Mouse (Mus musculus): Measurements from ENCODE around the gene Taf3. TPM values are rescaled to one million over a fixed set of nuclear protein-coding genes. Genes with fewer than 3 reads are reported as not detected.

Taf3 gene
- total and polyA plus RNA-seq, 3 experiments, result 8.3 to 20.9 TPM; not detected in 1

DNA sequence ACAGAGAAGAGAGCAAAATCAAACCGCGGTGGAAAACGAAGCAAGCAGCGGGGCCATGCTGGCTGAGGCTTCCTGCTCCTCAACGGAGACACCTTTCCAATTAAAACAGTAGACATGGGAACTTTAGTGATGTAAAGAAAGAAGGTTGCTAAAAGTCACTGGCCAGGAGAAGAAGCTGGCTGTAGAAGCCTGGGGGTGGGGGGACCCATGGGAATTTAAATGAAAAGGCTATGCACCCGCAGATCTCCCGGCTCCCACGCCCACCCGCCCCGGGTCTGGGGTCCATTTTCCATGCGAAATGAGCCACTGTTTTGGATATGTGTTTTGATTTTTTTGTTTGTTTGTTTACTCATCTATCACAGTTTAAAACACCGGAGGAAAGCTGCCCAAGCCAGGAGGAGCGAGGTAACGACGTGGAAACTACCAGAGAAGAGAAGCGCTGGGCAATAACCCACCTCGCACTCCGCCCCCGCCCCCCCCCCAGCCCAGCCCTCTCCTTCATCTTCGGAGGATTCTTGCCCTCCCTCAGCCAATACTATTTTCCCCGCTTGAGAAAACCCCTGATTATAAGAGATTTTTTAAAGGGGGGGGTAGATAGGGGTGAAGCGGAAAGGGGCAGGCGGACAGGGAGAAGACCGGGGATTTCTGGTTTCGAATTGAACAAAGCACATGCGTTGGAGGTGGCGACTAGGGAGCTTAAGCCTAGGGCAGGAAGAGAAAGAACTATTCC lies 164.4 kb downstream of the Taf3 start:
- Histone ChIP-seq H3K4me3 (ENCODE audit: control insufficient read depth in 1 of 2, insufficient read depth in 1 of 2, low read depth in 2 of 2, low read length in 2 of 2) (no peak overlapping the region), H3K36me3 (ENCODE audit: control insufficient read depth in 1 of 2, insufficient read depth in 2 of 2, low read length in 2 of 2) (no peaks in the 10 kb centered on the region), H3K9me3 (replicated peaks; ENCODE audit: insufficient read depth, low read length) (no peaks in the 10 kb centered on the region), H3K27me3 (ENCODE audit: control insufficient read depth in 1 of 2, insufficient read depth in 2 of 2, low read length in 2 of 2) (no peaks in the 10 kb centered on the region), H3K9ac (ENCODE audit: control insufficient read depth, low read depth, low read length, poor library complexity, severe bottlenecking) (no peak overlapping the region), H3K4me1 (ENCODE audit: control insufficient read depth in 1 of 2, insufficient read depth in 2 of 2, low read length in 2 of 2) (no peaks in the 10 kb centered on the region), H3K79me2 (ENCODE audit: control insufficient read depth, insufficient read depth, low read length, poor library complexity) (no peaks in the 10 kb centered on the region), H3K27ac (ENCODE audit: control insufficient read depth, low read depth, low read length) (no peak overlapping the region)
- no peak for DNase-seq (ENCODE audit: low read depth, low spot score)
- no peak for TF ChIP-seq TBP (IDR thresholded peaks at IDR 0.05; ENCODE audit: low read depth, low read length)
- no peak for TF ChIP-seq USF2 (IDR thresholded peaks at IDR 0.05; ENCODE audit: borderline replicate concordance in 1 of 2, insufficient read depth in 1 of 2, low read depth in 1 of 2, low read length in 2 of 2)
- TF ChIP-seq RAD21 (IDR thresholded peaks at IDR 0.05; ENCODE audit: low read depth, low read length), result no peak
- no peak for TF ChIP-seq POLR2AphosphoS5 (IDR thresholded peaks at IDR 0.05; ENCODE audit: borderline replicate concordance, low read depth, low read length)
- TF ChIP-seq ELF1 (IDR thresholded peaks at IDR 0.05; ENCODE audit: low read depth, low read length), result no peak
- TF ChIP-seq BHLHE40 (IDR thresholded peaks at IDR 0.05; ENCODE audit: borderline replicate concordance, low read depth, low read length), result no peak
- no peak for TF ChIP-seq MYB (IDR thresholded peaks at IDR 0.05; ENCODE audit: low read depth, low read length)
- TF ChIP-seq TAL1 (IDR thresholded peaks at IDR 0.05; ENCODE audit: low read length), result no peak
- TF ChIP-seq MAX (IDR thresholded peaks at IDR 0.05; ENCODE audit: low read length), result no peak
- TF ChIP-seq MXI1 (IDR thresholded peaks at IDR 0.05; ENCODE audit: low read depth, low read length), result no peak
- TF ChIP-seq JUND (IDR thresholded peaks at IDR 0.05; ENCODE audit: low read depth, low read length), result no peak
- no peak for TF ChIP-seq MYC (IDR thresholded peaks at IDR 0.05; ENCODE audit: low read depth, low read length)
- no peak for TF ChIP-seq SMC3 (IDR thresholded peaks at IDR 0.05; ENCODE audit: low read depth, low read length)
- no peak for TF ChIP-seq TCF12 (IDR thresholded peaks at IDR 0.05; ENCODE audit: low read depth, low read length)
- no peak for TF ChIP-seq NELFE (IDR thresholded peaks at IDR 0.05; ENCODE audit: low read depth, low read length)

DNA sequence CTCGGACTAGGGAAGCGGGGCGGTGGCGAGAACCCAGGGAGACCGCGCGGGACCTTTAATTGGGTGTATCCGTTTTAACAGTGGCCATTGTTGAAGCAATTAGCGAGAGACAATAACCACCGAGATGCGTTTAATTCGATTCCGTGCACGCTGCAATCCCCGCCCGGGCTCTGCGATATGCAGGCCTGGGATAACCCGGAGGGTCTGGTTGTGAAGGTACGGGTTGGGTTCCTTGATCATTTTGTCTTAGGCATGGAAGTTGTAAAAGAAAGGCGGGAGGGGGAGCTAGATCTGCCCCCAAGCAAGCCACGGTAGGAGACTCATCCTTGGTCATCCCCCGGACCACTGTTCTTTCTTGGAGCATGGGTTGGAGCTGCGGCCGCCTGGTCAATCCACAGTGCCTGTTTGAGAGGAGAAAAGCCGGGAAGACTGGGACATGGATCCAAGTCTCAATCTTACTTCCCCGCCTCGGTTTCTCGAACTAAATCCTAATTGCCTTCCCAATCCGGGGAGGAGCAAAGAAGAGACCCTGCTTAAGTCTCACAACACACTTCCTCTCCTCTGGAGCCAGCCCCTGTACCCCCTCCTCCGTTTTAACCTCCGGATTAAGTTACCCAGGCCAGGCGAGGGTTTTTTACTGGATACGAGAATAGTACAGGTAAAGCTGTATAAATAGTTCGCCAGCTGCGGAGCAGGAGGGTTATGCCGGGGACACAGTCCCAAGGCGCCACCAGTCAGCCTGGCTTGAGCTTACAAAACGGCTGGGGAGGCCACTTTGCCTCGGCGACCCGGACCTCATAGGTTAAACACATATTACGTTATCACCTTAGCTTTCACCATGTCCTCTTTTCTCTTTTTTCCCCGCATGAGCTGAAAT lies 165.2 kb downstream of the Taf3 start:
- Histone ChIP-seq H3K4me1 (ENCODE audit: control insufficient read depth in 1 of 2, insufficient read depth in 2 of 2, low read length in 2 of 2) (no peaks in the 10 kb centered on the region; a peak in 1 of 4 replicates), H3K4me3 (ENCODE audit: control insufficient read depth in 1 of 2, insufficient read depth in 1 of 2, low read depth in 2 of 2, low read length in 2 of 2) (no peak overlapping the region)
- no peak for DNase-seq (ENCODE audit: low read depth, low spot score)
- TF ChIP-seq BHLHE40 (IDR thresholded peaks at IDR 0.05; ENCODE audit: borderline replicate concordance, low read depth, low read length), result no peak
- TF ChIP-seq ELF1 (IDR thresholded peaks at IDR 0.05; ENCODE audit: low read depth, low read length), result no peak
- no peak for TF ChIP-seq SIN3A (IDR thresholded peaks at IDR 0.05; ENCODE audit: low read length)
- TF ChIP-seq GATA1 (IDR thresholded peaks at IDR 0.05; ENCODE audit: low read depth, low read length), result no peak
- no peak for TF ChIP-seq TCF12 (IDR thresholded peaks at IDR 0.05; ENCODE audit: low read depth, low read length)
- TF ChIP-seq MAZ (IDR thresholded peaks at IDR 0.05; ENCODE audit: low read depth, low read length), result no peak
- TF ChIP-seq TAL1 (IDR thresholded peaks at IDR 0.05; ENCODE audit: low read length), result no peak
- TF ChIP-seq GABPA (IDR thresholded peaks at IDR 0.05; ENCODE audit: low read depth, low read length), result no peak
- no peak for TF ChIP-seq UBTF (IDR thresholded peaks at IDR 0.05; ENCODE audit: borderline replicate concordance, insufficient read depth, low read depth, low read length)
- no peak for TF ChIP-seq ZNF384 (IDR thresholded peaks at IDR 0.05; ENCODE audit: low read depth, low read length)
- TF ChIP-seq MEF2A (IDR thresholded peaks at IDR 0.05; ENCODE audit: extremely low read depth, insufficient replicate concordance, low read depth, low read length, poor library complexity, severe bottlenecking), result no peak
- no peak for TF ChIP-seq NRF1 (IDR thresholded peaks at IDR 0.05; ENCODE audit: insufficient read depth, low read depth, low read length, poor library complexity, severe bottlenecking)
- no peak for TF ChIP-seq MAX (IDR thresholded peaks at IDR 0.05; ENCODE audit: low read length)
- no peak for TF ChIP-seq CHD2 (IDR thresholded peaks at IDR 0.05; ENCODE audit: low read length)
- TF ChIP-seq POLR2A (IDR thresholded peaks at IDR 0.05; ENCODE audit: control insufficient read depth in 1 of 2, insufficient read depth in 1 of 2, low read depth in 1 of 2, low read length in 2 of 2, poor library complexity in 1 of 2), result no peak
- TF ChIP-seq RAD21 (IDR thresholded peaks at IDR 0.05; ENCODE audit: low read depth, low read length), result no peak
- no peak for TF ChIP-seq KAT2A (conservative IDR thresholded peaks at IDR 0.05; ENCODE audit: low read depth, low read length)
- no peak for TF ChIP-seq USF2 (IDR thresholded peaks at IDR 0.05; ENCODE audit: borderline replicate concordance in 1 of 2, insufficient read depth in 1 of 2, low read depth in 1 of 2, low read length in 2 of 2)
- no peak for TF ChIP-seq E2F4 (IDR thresholded peaks at IDR 0.05; ENCODE audit: borderline replicate concordance, low read depth, low read length)

More for the DNA sequence above, 165.2 kb downstream of the Taf3 start:
- H3K9ac ChIP-seq (ENCODE audit: control insufficient read depth, low read depth, low read length, poor library complexity, severe bottlenecking), result no peak overlapping the region
- H3K27ac ChIP-seq (ENCODE audit: control insufficient read depth, low read depth, low read length), result no peak overlapping the region
- no peaks in the 10 kb centered on the region for H3K27me3 ChIP-seq (ENCODE audit: control insufficient read depth in 1 of 2, insufficient read depth in 2 of 2, low read length in 2 of 2)
- no peaks in the 10 kb centered on the region for H3K36me3 ChIP-seq (ENCODE audit: control insufficient read depth in 1 of 2, insufficient read depth in 2 of 2, low read length in 2 of 2)
- no peaks in the 10 kb centered on the region; the same call in 1 of the 2 replicates for H3K79me2 ChIP-seq (ENCODE audit: control insufficient read depth, insufficient read depth, low read length, poor library complexity)
- H3K9me3 ChIP-seq (replicated peaks; ENCODE audit: insufficient read depth, low read length), result no peaks in the 10 kb centered on the region

All from MEL (cell line).